Mouse (Mus musculus) kidney, adult 2 months (tissue): ENCODE measurements at regions not wholly inside any gene's neighbourhood (a gene's known extent, or its start where the extent isn't known, plus 50 kb on each side); places are given as distances from the start of the nearest gene placed in this dataset.

Source experiments
- DNase-seq: peaks from one replicate; pipeline ENCODE4 v3.0.0; 2021
- H3K27ac ChIP-seq: fragments of 200-500 bp; 2 replicates; pipeline ENCODE4 v1.5.1; 2012; ENCODE audit warnings: low read depth, low read length, control low read depth, inconsistent platforms; ENCODE audit not compliant: insufficient read depth
- H3K27me3 ChIP-seq: fragments of 200-500 bp; replicated peaks from 2 replicates; pipeline ENCODE4 v1.6.1; 2012; ENCODE audit warnings: mild to moderate bottlenecking, moderate library complexity, low read length, inconsistent platforms; ENCODE audit not compliant: control insufficient read depth, insufficient read depth
- H3K36me3 ChIP-seq: fragments of 200-500 bp; 2 replicates; pipeline ENCODE4 v1.6.1; 2012; ENCODE audit warnings: mild to moderate bottlenecking, moderate library complexity, low read length, inconsistent platforms; ENCODE audit not compliant: control insufficient read depth, insufficient read depth
- H3K4me1 ChIP-seq: fragments of 200-500 bp; 2 replicates; pipeline ENCODE4 v1.6.1; 2011; ENCODE audit warnings: low read length; ENCODE audit not compliant: control insufficient read depth, insufficient read depth
- H3K4me3 ChIP-seq: fragments of 200-500 bp; 2 replicates; pipeline ENCODE4 v1.5.1; 2011; ENCODE audit warnings: mild to moderate bottlenecking, low read depth, low read length, control low read depth; ENCODE audit not compliant: insufficient read depth
- CTCF ChIP-seq: fragments of 200-500 bp; conservative IDR thresholded peaks from 2 replicates; pipeline ENCODE4 v1.5.1; 2011; ENCODE audit warnings: low read depth, mild to moderate bottlenecking, control low read depth, low read length, moderate library complexity, mixed read lengths; ENCODE audit not compliant: insufficient read depth, insufficient read length
- POLR2A ChIP-seq: fragments of 200-500 bp; IDR thresholded peaks from one replicate; pipeline ENCODE4 v1.6.1; 2011; ENCODE audit warnings: low read depth, low read length, control low read depth
- WGBS: fragments of 180-500 bp; shearing (Covaris S2); methylation state at CpG from one replicate; pipeline ENCODE4 v1.1.7; 2018; 5-methylcytosine and 5-hydroxymethylcytosine counted together

- Histone ChIP-seq H3K36me3 (no peaks in the 10 kb centered on the region), H3K27me3 (no peaks in the 10 kb centered on the region), H3K27ac (no peak overlapping the region), H3K4me1 (no peaks in the 10 kb centered on the region), H3K4me3 (no peak overlapping the region)
- WGBS: 87% methylated on average over 4 of the region's 4 CpGs
- DNase-seq: no peak
- TF ChIP-seq POLR2A (no peak), CTCF (no peak)
Measured at GRCm38 (mm10) chr5:149920326-149920725, 98.1 kb upstream of the Rxfp2 start.

GRCm38 (mm10) chr5:149924501-149924900 is 94.0 kb upstream of the Rxfp2 start:
- WGBS: 91% methylated on average over 10 of the region's 10 CpGs

GRCm38 (mm10) chr5:149926786-149927185 is 91.7 kb upstream of the Rxfp2 start:
- H3K4me3 ChIP-seq: no peak overlapping the region
- WGBS: 77% methylated on average over 2 of the region's 2 CpGs
- no peaks in the 10 kb centered on the region for H3K27me3 ChIP-seq
- no peak overlapping the region for H3K27ac ChIP-seq
- DNase-seq: no peak
- no peaks in the 10 kb centered on the region for H3K4me1 ChIP-seq
- TF ChIP-seq CTCF: no peak
- no peak for TF ChIP-seq POLR2A
- no peaks in the 10 kb centered on the region for H3K36me3 ChIP-seq

More at GRCm38 (mm10) chr5:149924501-149924900, 94.0 kb upstream of the Rxfp2 start:
- H3K4me3 ChIP-seq: no peak overlapping the region
- TF ChIP-seq CTCF (no peak), POLR2A (no peak)
- no peaks in the 10 kb centered on the region for H3K4me1 ChIP-seq
- DNase-seq: no peak
- no peaks in the 10 kb centered on the region for H3K36me3 ChIP-seq
- H3K27ac ChIP-seq: no peak overlapping the region
- no peaks in the 10 kb centered on the region for H3K27me3 ChIP-seq

- Histone ChIP-seq H3K4me1 (no peaks in the 10 kb centered on the region), H3K27me3 (no peaks in the 10 kb centered on the region), H3K27ac (no peak overlapping the region), H3K4me3 (no peak overlapping the region), H3K36me3 (no peaks in the 10 kb centered on the region)
- DNase-seq: no peak
- TF ChIP-seq POLR2A: no peak
- no peak for TF ChIP-seq CTCF
- WGBS: 47% methylated on average over 9 of the region's 9 CpGs
Measured at GRCm38 (mm10) chr5:149931574-149932161, 86.8 kb upstream of the Rxfp2 start.

- H3K36me3 ChIP-seq: no peaks in the 10 kb centered on the region
- H3K27ac ChIP-seq: no peak overlapping the region
- no peaks in the 10 kb centered on the region for H3K27me3 ChIP-seq
- DNase-seq: no peak
- no peak overlapping the region for H3K4me3 ChIP-seq
- TF ChIP-seq POLR2A: no peak
- TF ChIP-seq CTCF: no peak
- 55% methylated on average over 4 of the region's 4 CpGs for WGBS
- no peaks in the 10 kb centered on the region for H3K4me1 ChIP-seq
Measured at GRCm38 (mm10) chr5:149932220-149932619, 86.3 kb upstream of the Rxfp2 start.

GRCm38 (mm10) chr5:149945651-149946050 is 72.8 kb upstream of the Rxfp2 start:
- H3K36me3 ChIP-seq: no peaks in the 10 kb centered on the region
- H3K27ac ChIP-seq: no peak overlapping the region
- no peak for DNase-seq
- H3K27me3 ChIP-seq: no peaks in the 10 kb centered on the region
- TF ChIP-seq POLR2A (no peak), CTCF (no peak)
- H3K4me1 ChIP-seq: no peaks in the 10 kb centered on the region
- H3K4me3 ChIP-seq: no peak overlapping the region

- no peaks in the 10 kb centered on the region for H3K4me1 ChIP-seq
- no peaks in the 10 kb centered on the region for H3K36me3 ChIP-seq
- WGBS: 75% methylated on average over 2 of the region's 2 CpGs
- no peak overlapping the region for H3K27ac ChIP-seq
- H3K4me3 ChIP-seq: no peak overlapping the region
- no peak for DNase-seq
- TF ChIP-seq POLR2A (no peak), CTCF (no peak)
- no peaks in the 10 kb centered on the region for H3K27me3 ChIP-seq
Measured at GRCm38 (mm10) chr5:149947491-149947890, 71.0 kb upstream of the Rxfp2 start.

- Histone ChIP-seq H3K4me3 (no peak overlapping the region), H3K36me3 (no peaks in the 10 kb centered on the region), H3K4me1 (no peaks in the 10 kb centered on the region), H3K27ac (no peak overlapping the region), H3K27me3 (no peaks in the 10 kb centered on the region; the same call in 1 of the 2 replicates)
- no peak for DNase-seq
- 91% methylated on average over 4 of the region's 4 CpGs for WGBS
- TF ChIP-seq POLR2A (no peak), CTCF (no peak)
Measured at GRCm38 (mm10) chr5:149956931-149957330, 61.5 kb upstream of the Rxfp2 start.
